Mouse (Mus musculus) heart, postnatal 10 days (tissue): ENCODE measurements at regions not wholly inside any gene's neighbourhood (a gene's known extent, or its start where the extent isn't known, plus 50 kb on each side); places are given as distances from the start of the nearest gene placed in this dataset.
A peak's percentile ranks its signal among the peaks of the same experiment; 100 is the strongest.

Experiments
- DNase-seq, 2 experiments: peaks; one replicate each; pipeline ENCODE4 v3.0.0; 2021
- intact Hi-C: fragments of 180-260 bp; cut with DNase I; formaldehyde crosslinking; loops from one replicate; pipeline ENCODE4 v1.15.1; 2025

DNA sequence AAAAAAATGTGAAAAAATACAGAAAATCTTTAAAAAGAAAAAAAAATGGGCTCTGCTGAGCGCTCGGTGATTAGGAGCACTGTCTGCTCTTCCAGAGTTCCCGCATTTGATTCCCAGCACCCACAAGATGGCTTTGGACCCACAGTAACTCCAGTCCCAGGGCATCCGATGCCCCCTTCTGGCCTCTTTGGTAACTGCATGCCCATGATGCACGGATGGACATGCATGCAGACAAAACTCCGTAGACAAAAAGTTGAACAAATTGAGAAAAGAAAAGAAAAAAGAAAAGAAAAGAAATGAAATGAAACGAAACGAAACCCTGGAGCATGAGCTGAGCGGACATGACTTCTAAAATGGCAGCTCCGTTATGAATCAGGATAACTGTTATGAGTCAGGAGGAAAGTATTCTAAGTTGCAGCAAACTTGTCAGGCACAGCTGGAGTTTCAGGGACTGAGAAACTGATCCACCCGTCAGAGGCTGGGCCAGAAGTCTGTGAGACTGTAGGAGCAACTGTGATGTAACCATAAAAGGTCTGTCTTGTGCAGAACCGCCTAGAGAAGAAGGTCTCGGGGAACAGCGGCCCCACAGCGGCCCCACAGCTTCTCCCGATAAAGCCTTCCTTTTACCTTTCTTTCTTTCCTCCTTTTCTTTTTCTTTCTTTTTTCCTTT lies 102.3 kb upstream of the Ubr2 start:
- intact Hi-C loops = no loop called here
- DNase-seq = peak; percentile 36

DNA sequence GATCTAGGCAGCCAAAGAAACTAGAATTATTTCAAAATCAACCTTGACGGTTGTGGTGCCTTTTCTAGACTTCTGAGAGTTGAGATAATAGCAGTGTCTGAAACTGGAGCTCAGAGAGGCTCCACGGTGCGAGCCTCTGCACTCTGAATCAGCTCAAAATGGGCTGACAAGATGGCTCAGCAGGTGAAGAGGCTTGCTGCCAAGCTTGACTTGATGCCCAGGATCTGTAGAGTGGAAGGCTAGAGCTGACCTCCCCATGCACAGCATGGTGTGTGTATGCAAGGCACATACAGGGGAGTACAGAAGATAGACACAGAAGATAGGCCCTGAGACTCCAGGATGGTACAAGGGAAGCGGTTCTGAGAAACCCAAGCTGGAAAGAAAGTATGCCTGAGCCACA lies 100.5 kb upstream of the Ubr2 start:
- intact Hi-C loops = no loop called here
- no peak for DNase-seq

DNA sequence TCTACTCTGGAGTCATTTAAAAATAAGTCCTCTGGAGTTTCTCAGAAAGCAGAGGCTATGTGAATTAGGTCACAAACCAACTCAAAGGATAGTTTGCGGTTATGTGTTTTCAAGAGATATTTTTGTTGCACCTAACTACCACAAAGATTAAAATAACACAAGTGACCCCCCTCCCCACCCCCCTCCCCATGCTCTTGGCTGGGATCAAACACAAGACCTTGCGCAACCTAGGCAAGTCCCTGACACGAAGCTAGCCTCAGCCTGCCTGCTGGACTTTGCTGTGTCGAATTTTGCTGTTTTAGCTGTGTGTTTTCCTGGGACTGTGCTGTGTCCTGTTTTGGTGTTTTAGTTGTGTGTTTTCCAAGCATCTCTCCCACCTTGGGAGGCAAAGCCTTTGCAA lies 94.0 kb upstream of the Ubr2 start:
- intact Hi-C loops = no loop called here
- no peak for DNase-seq

- intact Hi-C loops = no loop called here
- DNase-seq = no peak
These were observed 84.8 kb upstream of the Ubr2 start for GRCm38 (mm10) chr17:47095191-47095590.

- no peak for DNase-seq
- intact Hi-C loops = no loop called here
These were observed 81.7 kb upstream of the Ubr2 start for GRCm38 (mm10) chr17:47092076-47092475.

GRCm38 (mm10) chr17:47089769-47090168 lies 79.4 kb upstream of the Ubr2 start:
- DNase-seq = peak in 1 of 2 experiments; percentile 8
- intact Hi-C loops = loop anchor here (5.0 kb wide), 1 partner anchor 52 kb away; no protein-coding TSS in a partner anchor

GRCm38 (mm10) chr17:47069206-47069605 lies 58.9 kb upstream of the Ubr2 start:
- DNase-seq = no peak

DNA sequence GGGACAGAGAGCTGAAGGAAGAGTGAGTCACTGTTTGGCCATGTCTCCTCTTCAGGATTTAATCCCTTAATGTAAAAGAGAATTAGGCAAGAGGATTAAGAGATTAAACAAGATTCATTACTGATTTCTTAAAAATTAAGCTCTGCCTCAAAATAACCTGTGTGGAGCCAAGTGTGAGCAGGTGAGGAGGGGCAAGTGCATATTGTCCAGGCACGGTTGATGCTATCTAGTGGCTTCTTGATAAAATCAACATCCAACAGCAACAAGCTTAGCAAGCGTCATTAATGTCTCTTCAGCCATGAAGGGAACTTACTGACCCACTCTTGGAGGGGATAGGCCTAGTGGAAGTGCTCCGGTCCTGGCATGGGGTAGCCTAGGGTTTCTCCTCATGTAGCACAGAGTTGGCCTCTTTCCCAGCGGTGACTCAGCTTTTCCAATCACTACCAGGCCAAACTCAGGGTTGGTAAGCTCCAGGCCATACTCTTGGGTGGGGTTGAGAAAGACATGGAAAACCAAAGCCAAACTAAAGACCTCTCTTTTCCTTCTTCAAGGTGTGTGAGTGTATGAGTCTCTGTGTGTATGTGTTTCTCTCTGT lies 55.0 kb upstream of the Ubr2 start:
- intact Hi-C loops = no loop called here
- peak; percentile 20 to 29 for DNase-seq

More at GRCm38 (mm10) chr17:47069206-47069605, 58.9 kb upstream of the Ubr2 start:
- intact Hi-C loops = no loop called here

DNA sequence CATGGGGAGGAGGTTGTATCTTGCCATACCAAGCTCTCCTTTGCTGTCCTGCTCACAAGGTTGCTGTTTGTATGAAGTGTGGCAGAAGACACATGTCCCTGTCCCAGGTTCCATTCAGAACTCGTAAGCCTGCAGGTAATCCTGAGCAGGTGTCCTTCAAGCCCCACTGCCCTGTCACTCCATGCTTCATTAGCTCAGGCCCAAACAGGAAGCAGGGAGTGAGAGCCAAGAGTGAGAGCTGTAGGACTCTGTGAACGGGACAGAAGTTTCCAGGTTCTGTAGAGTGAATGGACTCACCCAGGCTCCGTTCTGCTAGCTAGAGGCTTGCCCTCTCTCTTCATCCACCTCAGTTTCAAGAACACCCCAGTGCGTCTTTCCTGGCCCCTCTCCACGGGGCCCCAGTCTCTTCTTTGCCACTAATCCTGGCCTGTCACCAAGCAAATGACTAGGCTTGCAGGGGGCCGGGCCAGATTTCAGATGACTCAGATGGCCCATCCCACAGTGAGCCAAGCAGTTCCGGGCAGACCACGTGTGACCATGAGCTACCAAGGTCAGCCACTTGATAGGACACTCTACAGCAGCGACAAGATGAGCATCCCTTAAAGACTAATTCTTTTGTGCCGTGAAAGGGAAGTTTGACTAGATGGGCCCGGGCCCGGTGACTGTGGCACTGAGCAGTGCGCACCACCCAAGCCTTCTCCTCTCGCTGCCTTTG lies 54.4 kb upstream of the Ubr2 start:
- intact Hi-C loops = no loop called here
- peak in 1 of 2 experiments; percentile 18 for DNase-seq

GRCm38 (mm10) chr17:47064006-47064405 lies 53.6 kb upstream of the Ubr2 start:
- DNase-seq = no peak
- intact Hi-C loops = no loop called here

GRCm38 (mm10) chr17:47061031-47061620 lies 50.8 kb upstream of the Ubr2 start:
- no peak for DNase-seq
- intact Hi-C loops = no loop called here
